Mouse (Mus musculus) right cerebral cortex, postnatal 36 days (tissue): ENCODE data around the gene Tjp1.
A peak's percentile ranks its signal among the peaks of the same experiment; 100 is the strongest.

Experiments
- DNase-seq, 2 experiments: peaks; one replicate each; pipeline ENCODE4 v3.0.0; 2022; ENCODE audit warnings: low spot score in 2 of 2, mixed read lengths in 1 of 2

Tjp1 gene

GRCm38 (mm10) chr7:65436921-65437320 is 90.7 kb downstream of the Tjp1 start:
- DNase-seq: peak in 1 of 2 experiments; percentile 41

- DNase-seq: no peak
Measured at GRCm38 (mm10) chr7:65431018-65431695, 96.4 kb downstream of the Tjp1 start.

- no peak for DNase-seq
Measured at GRCm38 (mm10) chr7:65430401-65430800, 97.2 kb downstream of the Tjp1 start.

GRCm38 (mm10) chr7:65424519-65424918 is 103.1 kb downstream of the Tjp1 start:
- DNase-seq: no peak

GRCm38 (mm10) chr7:65422456-65422855 is 105.1 kb downstream of the Tjp1 start:
- DNase-seq: no peak

- peak in 1 of 2 experiments; percentile 61 for DNase-seq
Measured at GRCm38 (mm10) chr7:65421451-65421850, 106.1 kb downstream of the Tjp1 start.

- DNase-seq: no peak
Measured at GRCm38 (mm10) chr7:65419926-65420325, 107.7 kb downstream of the Tjp1 start.

GRCm38 (mm10) chr7:65419012-65419411 is 108.6 kb downstream of the Tjp1 start:
- DNase-seq: no peak

GRCm38 (mm10) chr7:65418366-65418911 is 109.1 kb downstream of the Tjp1 start:
- DNase-seq: no peak

GRCm38 (mm10) chr7:65417231-65418100 is 110.1 kb downstream of the Tjp1 start:
- peak in 1 of 2 experiments; percentile 19 for DNase-seq

GRCm38 (mm10) chr7:65416506-65416905 is 111.1 kb downstream of the Tjp1 start:
- DNase-seq: no peak

GRCm38 (mm10) chr7:65413946-65414945 is 113.3 kb downstream of the Tjp1 start:
- peak in 1 of 2 experiments; percentile 42 for DNase-seq

- peak in 1 of 2 experiments; percentile 37 for DNase-seq
Measured at GRCm38 (mm10) chr7:65410668-65411067, 116.9 kb downstream of the Tjp1 start.

GRCm38 (mm10) chr7:65406427-65406826 is 121.2 kb downstream of the Tjp1 start:
- no peak for DNase-seq

- DNase-seq: no peak
Measured at GRCm38 (mm10) chr7:65402516-65402915, 125.1 kb downstream of the Tjp1 start.

- DNase-seq: no peak
Measured at GRCm38 (mm10) chr7:65401622-65402021, 126.0 kb downstream of the Tjp1 start.

GRCm38 (mm10) chr7:65395891-65396290 is 131.7 kb downstream of the Tjp1 start:
- no peak for DNase-seq

GRCm38 (mm10) chr7:65395166-65395565 is 132.4 kb downstream of the Tjp1 start:
- DNase-seq: no peak

GRCm38 (mm10) chr7:65394672-65395071 is 132.9 kb downstream of the Tjp1 start:
- no peak for DNase-seq

GRCm38 (mm10) chr7:65393704-65394452 is 133.7 kb downstream of the Tjp1 start:
- no peak for DNase-seq

GRCm38 (mm10) chr7:65392986-65393385 is 134.6 kb downstream of the Tjp1 start:
- no peak for DNase-seq
